Mouse (Mus musculus) heart, embryonic 14.5 days (tissue): ENCODE results near the gene Acad12. TPM values are rescaled to one million over a fixed set of nuclear protein-coding genes. Genes with fewer than 3 reads are reported as not detected.
"Not testable (repeated sequence)": the region's sequence is repeated elsewhere in the genome, so short reads cannot be mapped to it uniquely, and the experiment has no call there.

Source experiments
- ATAC-seq: fragments of 200-750 bp; cut with Nextera tagmentation; 2 replicates; pipeline ENCODE4 v1.8.0; 2017; ENCODE audit warnings: low read depth, moderate TSS enrichment; ENCODE audit not compliant: insufficient number of reproducible peaks, insufficient read depth, low FRiP score
- H3K27ac ChIP-seq, 2 experiments: fragments of 200-500 bp in 1 of 2; fragments of 300-500 bp in 1 of 2; sonication (generic) in 1 of 2; replicated peaks in 1 of 2; 2 replicates each; pipeline ENCODE4 v1.5.1; 2012 to 2014; ENCODE audit warnings: low read depth in 2 of 2, low read length in 2 of 2, control low read depth in 1 of 2, mild to moderate bottlenecking in 1 of 2, mixed read lengths in 1 of 2; ENCODE audit not compliant: control insufficient read depth in 1 of 2, insufficient read depth in 1 of 2
- H3K27me3 ChIP-seq: fragments of 300-500 bp; sonication (generic); 2 replicates; pipeline ENCODE4 v1.6.1; 2014; ENCODE audit warnings: mild to moderate bottlenecking, low read length, control low read depth; ENCODE audit not compliant: control insufficient read depth, insufficient read depth
- H3K36me3 ChIP-seq: fragments of 300-500 bp; sonication (generic); 2 replicates; pipeline ENCODE4 v1.6.1; 2014; ENCODE audit warnings: mild to moderate bottlenecking, control low read depth, low read length, mixed read lengths; ENCODE audit not compliant: control insufficient read depth, insufficient read depth
- H3K4me1 ChIP-seq, 2 experiments: fragments of 200-500 bp in 1 of 2; fragments of 300-500 bp in 1 of 2; sonication (generic) in 1 of 2; 2 replicates each; pipeline ENCODE4 v1.6.1; 2012 to 2014; ENCODE audit warnings: low read length in 2 of 2, control low read depth in 1 of 2, mixed read lengths in 1 of 2; ENCODE audit not compliant: control insufficient read depth in 2 of 2, insufficient read depth in 2 of 2
- H3K4me2 ChIP-seq: fragments of 300-500 bp; sonication (generic); 2 replicates; pipeline ENCODE4 v1.6.1; 2014; ENCODE audit warnings: mild to moderate bottlenecking, low read length
- H3K4me3 ChIP-seq, 2 experiments: fragments of 200-500 bp in 1 of 2; fragments of 300-500 bp in 1 of 2; sonication (generic) in 1 of 2; 2 replicates each; pipeline ENCODE4 v1.5.1; 2012 to 2014; ENCODE audit warnings: low read length in 2 of 2, mild to moderate bottlenecking in 2 of 2, control low read depth in 1 of 2, low read depth in 1 of 2, moderate library complexity in 1 of 2; ENCODE audit not compliant: control insufficient read depth in 1 of 2, insufficient read depth in 1 of 2
- H3K9ac ChIP-seq: fragments of 300-500 bp; sonication (generic); 2 replicates; pipeline ENCODE4 v1.6.1; 2014; ENCODE audit warnings: mild to moderate bottlenecking, low read length
- H3K9me3 ChIP-seq: fragments of 300-500 bp; sonication (generic); 2 replicates; pipeline ENCODE4 v1.6.1; 2016; ENCODE audit warnings: low read length, control low read depth; ENCODE audit not compliant: control insufficient read depth
- WGBS: fragments of 180-500 bp; shearing (Covaris S2); extraction: QIAGEN DNeasy Blood & Tissue Kit; methylation state at CpG from one replicate; pipeline ENCODE4 v1.1.7; 2014; 5-methylcytosine and 5-hydroxymethylcytosine counted together
- polyA plus RNA-seq: library from polyadenylated mRNA; unstranded; fragments of >200 nt; fragmentation: Nextera tagmentation; extraction: Ambion mirVana; gene quantifications from 2 replicates; pipeline ENCODE4 v1.2.1, GENCODE M21; 2014

Acad12 gene
- polyA plus RNA-seq, 1 experiment from 2014 or later: 7.3 TPM

DNA sequence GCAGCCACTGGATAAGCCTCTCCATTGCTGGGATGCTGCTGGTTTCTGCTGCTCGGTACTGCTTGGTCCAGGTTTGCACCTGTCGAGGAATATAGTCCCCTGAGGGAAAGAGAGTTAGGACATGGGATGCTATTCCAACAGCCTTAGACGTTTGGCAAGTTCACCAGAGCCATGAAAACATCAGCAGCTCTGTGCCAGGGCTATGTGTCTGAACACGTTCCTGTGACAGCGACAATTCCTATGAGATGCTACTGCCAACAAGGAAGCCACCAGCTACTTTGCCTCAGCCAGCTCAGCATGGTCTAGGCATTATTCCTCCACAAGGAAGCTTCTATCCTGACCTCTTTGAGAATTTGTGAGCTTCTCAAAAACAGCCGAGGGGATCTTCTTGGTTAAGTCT is 18.6 kb upstream of the Acad12 start:
- WGBS: 78% methylated on average over 6 of the region's 6 CpGs
- ATAC-seq: no peak
- Histone ChIP-seq H3K4me1 (no peaks in the 10 kb centered on the region), H3K27me3 (no peaks in the 10 kb centered on the region), H3K4me3 (no peak overlapping the region), H3K9ac (no peak overlapping the region), H3K9me3 (no peaks in the 10 kb centered on the region), H3K36me3 (no peaks in the 10 kb centered on the region), H3K27ac (no peak overlapping the region), H3K4me2 (no peak overlapping the region)

DNA sequence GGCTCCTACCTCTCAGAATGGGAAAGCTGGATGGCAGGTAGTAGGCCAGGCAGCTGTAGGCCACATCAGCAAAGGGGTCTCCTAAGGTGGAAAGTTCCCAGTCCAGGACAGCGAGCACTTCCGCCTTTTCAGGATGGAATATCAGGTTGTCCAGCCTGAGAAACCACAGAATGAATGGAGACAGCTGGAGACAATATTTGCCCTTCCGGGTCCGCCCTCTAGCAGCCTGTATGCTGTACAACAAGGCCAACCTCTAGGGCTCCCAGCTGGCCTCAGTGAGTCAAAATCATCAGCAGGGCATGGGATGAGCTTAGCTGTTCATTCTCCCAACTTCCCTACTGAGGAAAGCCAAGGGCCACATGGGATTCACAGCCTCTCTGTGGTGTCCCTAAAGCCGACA is 15.9 kb upstream of the Acad12 start:
- Histone ChIP-seq H3K27ac (no peak overlapping the region), H3K4me1 (no peaks in the 10 kb centered on the region), H3K9me3 (no peaks in the 10 kb centered on the region), H3K4me3 (no peak overlapping the region), H3K27me3 (no peaks in the 10 kb centered on the region), H3K9ac (no peak overlapping the region), H3K36me3 (no peaks in the 10 kb centered on the region), H3K4me2 (no peak overlapping the region)
- WGBS: 86% methylated on average over 5 of the region's 5 CpGs
- ATAC-seq: no peak

DNA sequence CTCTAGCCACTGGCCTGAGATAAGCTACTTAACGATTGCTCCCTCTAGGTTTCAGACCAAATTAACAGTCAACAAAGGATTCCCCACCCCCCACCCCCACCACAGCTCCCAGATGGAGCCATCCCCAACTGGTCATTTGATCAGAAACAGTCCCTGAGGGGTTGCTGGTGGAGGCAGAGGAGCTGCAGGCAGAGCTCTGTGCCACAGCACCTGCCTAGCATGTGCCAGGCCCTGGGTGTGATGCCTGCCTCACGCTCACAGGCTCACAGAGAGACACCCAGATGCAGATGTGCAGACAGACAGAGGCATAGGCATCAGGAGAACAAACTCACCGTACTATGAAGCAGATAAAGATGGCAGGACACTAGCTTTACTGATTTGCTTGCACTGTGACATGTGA is 14.1 kb upstream of the Acad12 start:
- Histone ChIP-seq H3K4me1 (no peaks in the 10 kb centered on the region), H3K27me3 (no peaks in the 10 kb centered on the region), H3K9ac (no peak overlapping the region), H3K4me2 (no peak overlapping the region), H3K4me3 (no peak overlapping the region), H3K9me3 (no peaks in the 10 kb centered on the region), H3K27ac (no peak overlapping the region), H3K36me3 (no peaks in the 10 kb centered on the region)
- no peak for ATAC-seq
- 28% methylated on average over 3 of the region's 3 CpGs for WGBS

DNA sequence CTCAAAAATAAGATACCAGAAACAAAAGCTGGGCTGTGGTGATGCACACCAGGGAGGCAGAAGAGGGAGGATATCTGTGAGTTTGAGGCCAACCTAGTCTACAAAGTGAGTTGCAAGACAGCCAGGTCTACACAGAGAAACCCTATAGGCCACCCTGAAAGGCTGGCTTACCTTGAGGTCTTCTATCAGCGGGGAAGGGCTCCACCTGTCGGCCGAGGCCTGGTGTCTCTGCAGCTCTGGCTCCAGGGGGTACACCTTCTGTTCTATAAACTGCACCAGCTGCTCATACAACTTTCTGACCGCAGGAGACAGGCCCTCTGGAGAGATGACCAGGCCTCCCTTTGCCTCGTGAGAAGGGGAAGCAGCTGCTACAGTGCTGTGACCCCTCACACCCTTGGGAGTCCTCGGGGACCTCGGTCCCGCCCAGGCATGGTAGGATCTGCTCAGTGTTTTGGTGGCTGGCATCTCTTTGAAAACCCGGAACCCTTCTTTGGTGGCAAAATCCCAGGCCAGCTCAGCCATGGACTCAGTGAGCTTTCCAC is 12.4 kb upstream of the Acad12 start:
- not testable (repeated sequence) for H3K27me3 ChIP-seq, H3K9ac ChIP-seq, H3K4me3 ChIP-seq, H3K27ac ChIP-seq, H3K4me1 ChIP-seq, ATAC-seq, H3K36me3 ChIP-seq, H3K4me2 ChIP-seq, H3K9me3 ChIP-seq
- WGBS: 66% methylated on average over 8 of the region's 9 CpGs

DNA sequence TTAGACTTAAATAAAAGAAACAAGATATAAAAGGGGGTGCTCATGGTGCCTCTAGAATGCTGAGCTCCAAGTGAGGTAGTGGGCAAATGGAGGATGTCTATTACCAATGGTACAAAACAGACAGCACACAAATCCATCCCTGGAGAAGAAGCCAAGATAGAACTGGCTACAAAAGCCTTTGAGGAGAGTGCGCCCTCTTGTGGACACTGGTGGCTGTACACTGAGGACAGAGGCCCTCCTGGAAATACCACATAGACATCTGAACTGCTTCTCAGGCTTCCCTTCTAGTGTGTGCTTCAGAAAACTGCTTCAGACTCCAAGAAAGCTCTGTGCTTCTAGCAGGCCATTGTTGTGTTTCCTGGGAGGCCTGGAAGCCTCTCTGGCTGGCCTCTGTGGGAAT is 9.1 kb upstream of the Acad12 start:
- no peaks in the 10 kb centered on the region for H3K36me3 ChIP-seq
- H3K9ac ChIP-seq: no peak overlapping the region
- H3K4me1 ChIP-seq: no peaks in the 10 kb centered on the region
- H3K27ac ChIP-seq: no peak overlapping the region
- no peak overlapping the region for H3K4me2 ChIP-seq
- H3K27me3 ChIP-seq: no peaks in the 10 kb centered on the region
- no peak overlapping the region for H3K4me3 ChIP-seq
- WGBS: 5% methylated on average over 1 of the region's 1 CpGs
- H3K9me3 ChIP-seq: no peaks in the 10 kb centered on the region
- ATAC-seq: no peak

DNA sequence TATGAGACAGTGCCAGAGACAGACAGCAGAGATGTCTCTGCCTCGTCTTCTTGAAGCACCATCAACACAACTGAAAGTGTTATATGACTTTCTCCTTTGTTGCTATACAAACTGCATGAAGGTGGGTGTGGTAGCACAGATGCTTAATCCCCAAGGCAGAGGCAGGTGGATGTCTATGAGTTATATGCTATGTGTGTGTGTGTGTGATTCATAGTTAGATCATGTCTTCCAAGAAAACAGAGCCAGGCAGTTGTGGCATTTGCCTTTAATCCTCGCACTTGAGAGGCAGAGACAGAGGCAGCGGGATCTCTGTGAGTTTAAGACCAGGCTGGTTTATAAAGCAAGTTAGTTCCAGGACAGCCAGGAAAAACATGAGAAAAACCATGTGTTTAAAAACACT is 4.5 kb upstream of the Acad12 start:
- H3K4me3 ChIP-seq: no peak overlapping the region
- WGBS: 86% methylated on average over 3 of the region's 3 CpGs

DNA sequence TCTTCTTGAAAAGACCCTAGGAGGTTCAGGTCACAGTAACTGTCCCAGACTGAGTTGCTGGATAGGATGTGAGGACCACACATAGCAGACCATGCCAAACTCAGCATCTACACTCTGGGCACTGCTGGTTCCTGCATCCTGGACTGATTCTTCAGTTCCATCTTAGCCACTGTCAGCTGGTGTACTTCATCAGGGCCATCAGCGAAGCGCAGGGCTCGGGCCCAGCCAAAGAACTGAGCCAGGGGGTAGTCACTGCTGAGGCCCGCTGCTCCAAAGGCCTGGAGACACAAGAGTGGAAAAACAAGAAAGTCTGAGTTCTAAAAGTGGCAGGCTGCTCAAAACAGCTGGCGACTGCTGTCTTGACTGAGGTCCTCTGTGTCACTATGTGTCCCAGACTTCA is 2.4 kb upstream of the Acad12 start:
- H3K4me2 ChIP-seq: no peak overlapping the region
- H3K9me3 ChIP-seq: no peaks in the 10 kb centered on the region
- H3K9ac ChIP-seq: no peak overlapping the region
- peaks cover 0 to 6% of the 10 kb centered on the region in 2 experiments; a peak in 2 of 4 replicates for H3K4me1 ChIP-seq
- ATAC-seq: no peak
- H3K27me3 ChIP-seq: no peaks in the 10 kb centered on the region
- WGBS: 89% methylated on average over 5 of the region's 5 CpGs
- H3K36me3 ChIP-seq: no peaks in the 10 kb centered on the region
- H3K4me3 ChIP-seq: no peak overlapping the region
- no peak overlapping the region for H3K27ac ChIP-seq

More for the DNA sequence above, 4.5 kb upstream of the Acad12 start:
- no peaks in the 10 kb centered on the region for H3K27me3 ChIP-seq
- no peak for ATAC-seq
- no peak overlapping the region for H3K9ac ChIP-seq
- H3K4me1 ChIP-seq: peaks cover 0 to 6% of the 10 kb centered on the region in 2 experiments; a peak in 2 of 4 replicates
- H3K36me3 ChIP-seq: no peaks in the 10 kb centered on the region
- H3K9me3 ChIP-seq: no peaks in the 10 kb centered on the region
- H3K4me2 ChIP-seq: no peak overlapping the region
- no peak overlapping the region for H3K27ac ChIP-seq

DNA sequence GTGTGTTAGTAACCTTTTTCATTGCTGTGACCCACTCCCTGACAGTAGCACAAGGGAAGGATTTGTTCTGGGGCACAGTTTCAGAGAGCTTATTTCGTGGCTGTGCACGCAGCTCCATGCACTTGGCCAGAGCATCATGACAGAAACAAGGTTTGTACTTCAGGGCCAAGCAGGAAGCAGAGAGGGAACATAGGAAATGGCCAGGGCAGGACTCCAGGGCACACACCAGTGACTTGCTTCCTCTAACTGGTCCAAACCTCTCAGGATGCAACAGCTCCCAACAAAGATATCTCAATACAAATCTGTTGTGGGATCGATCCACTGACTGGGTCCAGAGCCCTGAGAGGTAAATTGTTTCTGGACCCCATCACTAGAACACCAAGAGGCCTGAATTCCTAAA is 3.8 kb downstream of the Acad12 start:
- H3K9ac ChIP-seq, ATAC-seq, H3K4me2 ChIP-seq, H3K27ac ChIP-seq, H3K4me3 ChIP-seq, H3K36me3 ChIP-seq, H3K4me1 ChIP-seq, H3K27me3 ChIP-seq, H3K9me3 ChIP-seq: not testable (repeated sequence)
- WGBS: 68% methylated on average over 3 of the region's 3 CpGs
